Mouse (Mus musculus): Measurements from ENCODE around the gene Smim1.

GRCm38 (mm10) chr4:154024729-154025521 lies 1.1 kb downstream of the Smim1 start:
- TF ChIP-seq POLR2A (IDR thresholded peaks at IDR 0.05; ENCODE audit: borderline replicate concordance, extremely low read depth, low read depth, low read length) (no peak), CTCF (IDR thresholded peaks at IDR 0.05; ENCODE audit: insufficient read depth, low read length) (no peak)

Data from lung, adult 2 months (tissue).